Mouse (Mus musculus) urinary bladder, postnatal 25 days (tissue): ENCODE measurements at regions not wholly inside any gene's neighbourhood (a gene's known extent, or its start where the extent isn't known, plus 50 kb on each side); places are given as distances from the start of the nearest gene placed in this dataset.

Experiments used
- DNase-seq: peaks from one replicate; pipeline ENCODE4 v3.0.0; 2022; ENCODE audit warnings: low spot score

GRCm38 (mm10) chr1:125149817-125150216 is 285.7 kb downstream of the Actr3 start:
- no peak for DNase-seq

DNA sequence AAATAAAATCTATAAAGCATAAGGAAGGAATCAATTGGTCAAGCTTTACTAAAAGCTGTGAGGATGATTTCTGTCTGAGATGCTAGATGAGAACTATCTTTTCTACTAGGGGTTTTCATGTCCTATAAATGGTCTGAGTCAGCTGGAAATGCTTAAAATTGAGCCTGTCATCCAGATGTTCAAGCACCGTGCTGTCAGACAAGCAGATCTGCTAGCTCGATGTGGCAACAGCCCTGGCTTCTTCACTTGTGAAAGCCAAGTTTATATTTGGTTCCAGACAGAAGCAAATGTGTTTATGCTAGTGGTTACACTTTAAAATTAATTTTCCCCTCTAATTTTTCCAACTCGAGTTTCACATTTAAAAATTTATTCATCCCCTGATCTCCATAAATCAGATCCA is 311.7 kb downstream of the Actr3 start:
- no peak for DNase-seq

GRCm38 (mm10) chr1:125100596-125100995 is 334.9 kb downstream of the Actr3 start:
- DNase-seq: no peak

- DNase-seq: no peak
Observed at GRCm38 (mm10) chr1:125084906-125085305, 350.6 kb downstream of the Actr3 start.

DNA sequence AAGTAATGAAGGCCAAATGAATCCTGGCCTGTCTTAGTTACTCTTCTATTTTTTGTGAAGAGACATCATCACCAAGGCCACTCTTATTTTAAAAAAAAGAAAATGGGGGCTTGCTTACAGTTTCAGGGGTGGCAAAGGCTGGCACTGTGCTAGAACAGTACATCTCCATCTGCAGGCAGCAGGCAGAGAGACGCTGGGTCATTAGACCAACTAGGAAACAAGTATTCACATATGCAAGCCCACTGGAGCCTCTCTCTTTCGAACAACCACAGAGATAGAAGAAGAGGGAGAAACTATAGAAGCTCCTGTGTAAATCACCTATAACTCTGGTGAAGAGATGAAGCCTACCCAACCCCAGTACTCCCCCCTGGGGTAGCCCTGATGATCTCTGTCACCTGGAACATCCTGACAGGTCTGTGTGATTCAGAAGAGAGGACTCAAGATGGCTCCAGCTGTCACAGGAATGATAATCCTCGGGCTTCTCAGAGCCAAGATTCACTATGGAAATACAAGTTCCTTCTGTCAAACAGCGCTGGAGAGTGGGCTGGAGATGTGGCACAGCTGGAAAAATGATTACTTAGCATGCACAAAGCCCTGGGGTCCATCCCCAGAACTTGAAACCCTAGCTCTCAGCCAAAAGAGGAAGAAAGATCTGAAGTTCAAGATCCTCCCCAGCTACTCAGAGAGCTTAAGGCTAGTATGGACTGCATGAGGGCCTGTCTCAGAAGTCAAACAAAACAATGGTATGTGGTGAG is 395.8 kb downstream of the Actr3 start:
- DNase-seq: no peak

DNA sequence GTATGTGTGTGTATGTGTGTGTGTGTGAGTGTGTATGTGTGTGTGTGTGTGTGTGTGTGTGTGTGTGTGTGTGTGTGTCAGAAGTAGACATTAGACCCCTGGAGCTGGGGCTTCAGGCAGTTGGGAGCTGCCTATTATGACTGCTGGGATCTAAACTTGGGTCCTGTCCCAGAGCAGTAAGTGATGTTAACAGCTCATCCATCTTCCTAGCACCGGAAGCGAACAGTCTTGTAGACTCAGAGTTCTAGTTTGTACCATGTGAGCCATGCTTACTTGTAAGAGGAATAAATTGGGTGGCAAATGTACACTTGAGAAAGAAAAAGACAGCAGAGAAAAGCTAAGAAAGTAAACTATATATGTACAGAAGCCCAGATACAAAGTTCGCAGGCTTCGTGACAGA is 422.2 kb downstream of the Actr3 start:
- DNase-seq: no peak

DNA sequence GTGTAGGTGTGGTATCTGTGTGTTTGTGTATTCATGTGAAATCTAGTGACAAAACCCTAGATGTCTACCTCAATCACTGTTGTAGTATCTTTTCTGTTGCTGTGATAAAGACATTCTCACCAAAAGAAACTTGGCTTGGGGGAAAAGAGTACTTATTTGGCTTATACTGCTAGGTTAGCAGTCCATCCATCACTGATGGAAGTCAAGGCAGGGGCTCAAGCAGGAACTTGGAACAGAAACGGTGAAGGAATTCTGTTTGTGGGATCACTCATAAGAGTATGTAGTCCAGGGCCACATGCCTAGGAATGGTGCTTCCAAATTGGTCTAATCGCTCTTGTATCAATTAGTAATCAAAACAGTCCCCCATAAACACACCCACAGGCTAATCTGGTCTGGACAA is 423.6 kb downstream of the Actr3 start:
- DNase-seq: no peak

- DNase-seq: no peak
Observed at GRCm38 (mm10) chr1:124997577-124997976, 437.9 kb downstream of the Actr3 start.

- DNase-seq: no peak
Observed at GRCm38 (mm10) chr1:124950849-124951248, 484.7 kb downstream of the Actr3 start.

- DNase-seq: no peak
Observed at GRCm38 (mm10) chr1:124904373-124904772, 531.2 kb downstream of the Actr3 start.

- no peak for DNase-seq
Observed at GRCm38 (mm10) chr1:124871148-124871547, 564.4 kb downstream of the Actr3 start.

DNA sequence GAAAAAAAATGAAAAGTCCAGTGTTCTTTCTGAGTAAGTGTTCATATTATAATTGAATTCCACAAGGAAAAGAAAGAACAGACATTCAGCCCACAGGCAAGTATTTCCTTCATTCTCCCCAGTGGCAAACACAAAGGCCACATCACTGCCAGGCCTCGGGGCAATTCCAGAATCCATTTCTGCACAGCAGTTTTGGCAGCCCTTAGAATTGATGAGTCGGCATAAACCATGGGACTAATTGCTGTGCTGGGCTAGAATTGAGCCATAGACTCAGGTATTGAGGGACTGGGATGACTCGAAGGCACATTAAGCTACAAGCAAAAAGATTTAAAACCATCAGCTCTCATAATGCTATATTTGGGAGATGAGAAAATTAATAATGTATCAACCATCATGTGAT is 569.3 kb downstream of the Actr3 start:
- DNase-seq: no peak

DNA sequence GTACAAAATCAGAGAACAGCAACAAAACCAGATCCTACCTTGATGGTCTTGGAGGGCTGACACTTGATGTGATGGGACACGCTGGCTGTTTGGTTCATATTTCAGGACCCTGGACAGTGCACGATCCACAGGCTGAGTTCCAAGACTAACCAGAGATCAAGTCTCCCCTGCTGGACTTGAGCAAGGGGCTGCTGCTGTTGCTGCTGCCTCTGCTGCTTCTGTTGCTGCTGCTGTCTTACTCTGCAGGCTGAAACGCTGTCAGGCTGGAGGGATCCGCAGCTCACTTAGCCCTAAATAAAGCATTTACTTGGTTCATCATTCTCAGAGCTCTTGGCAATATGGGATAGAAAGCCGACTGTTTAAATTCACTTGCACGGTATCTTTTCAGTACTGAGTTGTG is 589.8 kb downstream of the Actr3 start:
- DNase-seq: peak; percentile 4

DNA sequence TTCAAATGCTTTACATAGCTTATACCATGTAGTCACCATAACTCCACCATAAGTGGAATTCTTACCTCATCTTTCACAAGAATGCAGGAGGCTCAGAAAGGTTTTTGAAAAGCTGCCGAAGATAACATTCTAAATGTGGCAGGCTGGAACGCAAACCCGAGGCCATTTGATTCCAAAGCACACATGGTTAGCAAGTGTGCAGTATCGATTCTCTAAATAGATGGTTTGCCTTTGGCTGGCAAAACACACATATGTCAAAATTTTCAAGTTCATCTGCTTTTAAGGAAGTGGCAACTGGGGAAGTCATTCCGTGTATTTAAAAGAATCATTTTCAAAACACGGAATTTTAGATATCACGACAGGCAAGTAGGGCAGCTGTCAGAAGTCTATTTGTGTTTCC is 609.8 kb downstream of the Actr3 start:
- no peak for DNase-seq

- DNase-seq: no peak
Observed at GRCm38 (mm10) chr1:124793026-124793425, 642.5 kb downstream of the Actr3 start.

DNA sequence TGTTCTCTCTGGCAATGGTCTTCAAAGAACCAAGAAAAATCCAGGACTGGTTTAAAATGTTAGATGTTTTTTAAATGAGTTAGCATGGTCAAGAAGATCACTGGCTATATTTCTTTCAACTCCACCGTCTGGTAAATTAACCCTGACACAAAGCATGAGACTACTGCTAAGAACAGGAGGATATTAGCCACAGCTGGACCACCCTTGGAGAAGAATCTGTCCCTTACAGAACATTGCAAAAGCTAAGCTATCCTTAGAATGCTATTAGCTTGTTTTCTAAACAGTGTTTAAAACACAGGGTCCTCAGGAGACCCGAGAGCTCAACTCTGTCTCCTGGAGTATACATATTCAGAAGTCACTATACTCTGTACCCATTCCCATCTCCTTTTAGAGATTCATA is 644.9 kb downstream of the Actr3 start:
- DNase-seq: no peak

DNA sequence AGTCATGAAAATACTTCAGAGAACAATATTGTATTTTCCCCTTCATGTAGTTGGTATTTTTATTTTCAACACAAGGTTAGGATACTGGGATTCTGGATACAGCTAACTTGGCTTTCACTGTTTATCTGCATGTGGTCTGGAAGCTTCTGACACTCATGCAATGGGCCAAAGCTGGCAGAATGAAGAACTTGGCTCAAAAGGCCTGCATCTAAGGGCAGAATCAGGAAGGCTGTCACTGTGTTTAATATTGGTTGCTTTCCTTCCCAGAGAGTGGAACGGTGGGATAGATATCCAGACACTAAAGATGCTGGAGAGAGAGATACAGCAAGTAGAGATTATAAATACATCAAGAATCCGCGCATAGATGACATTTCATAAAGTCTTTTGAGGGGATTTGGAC is 645.4 kb downstream of the Actr3 start:
- DNase-seq: no peak

- no peak for DNase-seq
Observed at GRCm38 (mm10) chr1:124783066-124783465, 652.5 kb downstream of the Actr3 start.

- no peak for DNase-seq
Observed at GRCm38 (mm10) chr1:124777685-124778084, 657.8 kb downstream of the Actr3 start.

DNA sequence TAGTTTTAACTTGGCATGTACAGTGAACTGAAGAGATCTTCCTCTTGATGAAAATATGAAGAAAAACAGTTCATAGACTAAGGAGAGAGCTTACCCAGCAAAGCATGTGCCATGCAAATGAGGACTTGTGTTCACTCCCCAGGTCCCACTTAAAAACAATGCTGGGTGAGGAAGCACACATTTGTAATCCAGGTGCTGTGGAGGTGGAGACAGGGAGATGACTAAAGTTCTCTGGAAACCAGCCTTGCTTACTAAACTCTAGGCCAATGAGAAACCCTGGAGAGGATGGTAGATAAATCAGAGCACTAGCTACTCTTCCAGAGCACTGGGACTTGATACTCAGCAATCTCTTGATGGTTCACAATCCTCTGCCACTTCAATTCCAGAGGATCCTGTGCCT is 678.8 kb downstream of the Actr3 start:
- no peak for DNase-seq

DNA sequence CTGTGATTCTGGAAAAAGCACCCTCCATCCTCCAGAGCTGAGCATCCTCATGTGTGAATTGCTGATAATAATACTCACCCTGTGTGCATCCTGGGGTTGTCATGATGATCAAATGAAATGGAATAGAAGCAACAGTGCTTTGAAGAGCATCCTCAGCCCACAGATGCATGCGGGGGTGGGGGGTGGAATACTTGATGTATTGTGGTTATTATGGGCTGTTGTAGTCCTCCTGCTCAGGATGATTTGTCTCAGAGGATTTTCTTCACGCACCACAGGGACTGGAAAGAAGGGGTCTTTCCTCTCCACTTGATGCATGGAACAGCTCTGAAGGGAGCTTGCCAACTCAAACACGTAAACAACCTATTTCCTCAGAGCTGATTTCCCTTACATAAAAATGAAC is 694.4 kb upstream of the Dpp10 start:
- no peak for DNase-seq

DNA sequence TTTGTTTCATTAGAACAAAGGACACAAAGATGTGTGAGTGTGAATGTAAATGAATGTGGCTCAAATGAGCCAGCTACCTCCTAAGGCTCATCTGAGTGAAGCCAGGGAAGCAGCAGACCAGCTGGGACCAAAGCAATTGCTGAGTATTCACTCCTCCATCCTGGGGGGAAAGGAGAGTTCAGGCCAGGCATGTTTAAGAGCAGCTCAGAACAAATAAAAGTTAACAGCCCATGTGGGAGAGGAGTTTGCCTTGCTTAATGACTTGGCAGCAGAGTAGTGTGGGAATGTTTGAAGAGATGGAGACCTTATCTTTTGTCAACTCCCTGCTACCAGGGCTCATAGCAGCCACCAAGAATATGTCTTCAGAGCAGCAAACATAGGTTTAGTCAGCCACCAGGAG is 685.0 kb upstream of the Dpp10 start:
- no peak for DNase-seq

DNA sequence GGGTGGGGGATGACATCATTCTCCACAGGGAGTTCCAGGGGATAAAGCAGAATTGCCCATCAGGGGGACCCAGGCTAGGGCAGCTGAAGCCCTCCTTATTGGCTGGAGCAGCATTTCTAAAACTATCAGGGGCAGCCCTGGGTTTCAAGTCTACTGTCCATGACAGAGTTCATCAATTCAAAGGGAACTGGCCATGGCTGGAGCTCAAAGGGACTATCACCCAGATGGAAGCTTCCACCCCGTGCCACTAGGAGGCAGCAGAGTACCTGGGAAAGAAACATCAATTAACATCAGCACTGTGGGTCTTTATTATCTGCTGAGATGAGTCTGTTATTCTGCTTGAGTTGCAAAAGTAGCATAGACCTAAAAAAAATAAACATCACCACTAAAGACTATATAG is 672.7 kb upstream of the Dpp10 start:
- peak; percentile 57 for DNase-seq

- no peak for DNase-seq
Observed at GRCm38 (mm10) chr1:124706246-124706645, 660.9 kb upstream of the Dpp10 start.
